Mouse (Mus musculus) forebrain, embryonic 16.5 days (tissue): ENCODE results near the gene Sorl1. TPM values are rescaled to one million over a fixed set of nuclear protein-coding genes. Genes with fewer than 3 reads are reported as not detected.

Experiments used
- ATAC-seq: fragments of 200-750 bp; cut with Nextera tagmentation; 2 replicates; pipeline ENCODE4 v1.8.0; 2017; ENCODE audit warnings: mild to moderate bottlenecking, moderate library complexity
- H3K27ac ChIP-seq: fragments of 300-500 bp; sonication (generic); 2 replicates; pipeline ENCODE4 v1.5.1; 2014; ENCODE audit warnings: low read length, control low read depth
- H3K27me3 ChIP-seq: fragments of 300-500 bp; sonication (generic); replicated peaks from 2 replicates; pipeline ENCODE4 v1.6.1; 2014; ENCODE audit warnings: low read length; ENCODE audit not compliant: control insufficient read depth, insufficient read depth
- H3K36me3 ChIP-seq: fragments of 300-500 bp; sonication (generic); 2 replicates; pipeline ENCODE4 v1.6.1; 2014; ENCODE audit not compliant: control insufficient read depth, insufficient read depth
- H3K4me1 ChIP-seq: fragments of 300-500 bp; sonication (generic); replicated peaks from 2 replicates; pipeline ENCODE4 v1.6.1; 2014; ENCODE audit warnings: low read length; ENCODE audit not compliant: control insufficient read depth, insufficient read depth
- H3K4me2 ChIP-seq: fragments of 300-500 bp; sonication (generic); 2 replicates; pipeline ENCODE4 v1.6.1; 2014; ENCODE audit warnings: mild to moderate bottlenecking, low read length, control low read depth
- H3K4me3 ChIP-seq: fragments of 300-500 bp; sonication (generic); replicated peaks from 2 replicates; pipeline ENCODE4 v1.5.1; 2014; ENCODE audit warnings: mild to moderate bottlenecking, low read length, control low read depth
- H3K9ac ChIP-seq: fragments of 300-500 bp; sonication (generic); replicated peaks from 2 replicates; pipeline ENCODE4 v1.6.1; 2014; ENCODE audit warnings: low read depth, low read length, control low read depth
- H3K9me3 ChIP-seq: fragments of 300-500 bp; sonication (generic); 2 replicates; pipeline ENCODE4 v1.6.1; 2016; ENCODE audit warnings: low read length; ENCODE audit not compliant: control insufficient read depth
- WGBS: fragments of 180-500 bp; shearing (Covaris S2); extraction: QIAGEN DNeasy Blood & Tissue Kit; methylation state at CpG from one replicate; pipeline ENCODE4 v1.1.7; 2014; 5-methylcytosine and 5-hydroxymethylcytosine counted together
- polyA plus RNA-seq: library from polyadenylated mRNA; unstranded; fragments of >200 nt; fragmentation: Nextera tagmentation; extraction: Ambion mirVana; gene quantifications from 2 replicates; pipeline ENCODE4 v1.2.1, GENCODE M21; 2015

Sorl1 gene
- polyA plus RNA-seq, 1 experiment from 2014 or later, result 14.6 TPM

- H3K4me3 ChIP-seq, result no peak overlapping the region
- 0 out of 2 replicates have a peak, but pooled peaks cover 5% of the 10 kb centered on the region for H3K36me3 ChIP-seq
- no peaks in the 10 kb centered on the region for H3K27me3 ChIP-seq
- no peak for ATAC-seq
- no peaks in the 10 kb centered on the region for H3K9me3 ChIP-seq
- no peak overlapping the region for H3K9ac ChIP-seq
- WGBS, result 96% methylated on average over 5 of the region's 5 CpGs
- H3K4me1 ChIP-seq, result 0 out of 2 replicates have a peak, but pooled peaks cover 2% of the 10 kb centered on the region
- H3K4me2 ChIP-seq, result no peak overlapping the region
- no peak overlapping the region for H3K27ac ChIP-seq
These were observed 130.3 kb downstream of the Sorl1 start for GRCm38 (mm10) chr9:41993821-41994220.

- 97% methylated on average over 5 of the region's 5 CpGs for WGBS
- no peak for ATAC-seq
- H3K9ac ChIP-seq, result no peak overlapping the region
- no peaks in the 10 kb centered on the region for H3K9me3 ChIP-seq
- H3K4me1 ChIP-seq, result 0 out of 2 replicates have a peak, but pooled peaks cover 2% of the 10 kb centered on the region
- no peak overlapping the region for H3K4me3 ChIP-seq
- H3K36me3 ChIP-seq, result 0 out of 2 replicates have a peak, but pooled peaks cover 8% of the 10 kb centered on the region
- H3K27ac ChIP-seq, result no peak overlapping the region
- H3K4me2 ChIP-seq, result no peak overlapping the region
- H3K27me3 ChIP-seq, result no peaks in the 10 kb centered on the region
These were observed 131.3 kb downstream of the Sorl1 start for GRCm38 (mm10) chr9:41992841-41993240.

DNA sequence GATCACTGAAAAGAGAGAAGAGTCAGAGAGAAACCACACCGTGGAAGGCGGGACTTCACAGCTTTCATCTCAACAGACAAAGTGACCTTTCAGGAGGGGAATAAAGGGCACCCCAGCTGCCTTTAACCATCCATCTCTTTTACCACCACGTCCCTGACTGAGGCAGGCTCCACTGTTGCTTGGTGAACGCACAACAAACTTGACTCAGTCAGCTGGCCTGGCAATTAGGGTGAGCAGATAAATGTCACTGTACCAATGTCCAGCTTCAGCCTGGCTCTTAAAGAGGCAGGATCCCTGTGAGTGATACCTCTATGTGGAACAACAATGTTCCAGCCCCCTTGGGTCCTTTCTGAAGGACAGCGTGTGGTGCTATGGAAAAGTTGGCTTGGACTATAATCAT, 138.5 kb downstream of the Sorl1 start:
- no peak for ATAC-seq
- Histone ChIP-seq H3K4me3 (no peak overlapping the region), H3K36me3 (0 out of 2 replicates have a peak, but pooled peaks cover 8% of the 10 kb centered on the region), H3K9me3 (no peaks in the 10 kb centered on the region), H3K27ac (no peak overlapping the region), H3K27me3 (no peaks in the 10 kb centered on the region), H3K4me2 (no peak overlapping the region), H3K9ac (no peak overlapping the region), H3K4me1 (no peaks in the 10 kb centered on the region)
- 65% methylated on average over 5 of the region's 5 CpGs for WGBS

- Histone ChIP-seq H3K9me3 (no peaks in the 10 kb centered on the region), H3K4me2 (no peak overlapping the region), H3K36me3 (0 out of 2 replicates have a peak, but pooled peaks cover 8% of the 10 kb centered on the region), H3K27me3 (no peaks in the 10 kb centered on the region), H3K4me3 (no peak overlapping the region), H3K9ac (no peak overlapping the region), H3K4me1 (no peaks in the 10 kb centered on the region), H3K27ac (no peak overlapping the region)
- ATAC-seq, result no peak
- WGBS, result 59% methylated on average over 9 of the region's 9 CpGs
These were observed 139.0 kb downstream of the Sorl1 start for GRCm38 (mm10) chr9:41985052-41985451.

DNA sequence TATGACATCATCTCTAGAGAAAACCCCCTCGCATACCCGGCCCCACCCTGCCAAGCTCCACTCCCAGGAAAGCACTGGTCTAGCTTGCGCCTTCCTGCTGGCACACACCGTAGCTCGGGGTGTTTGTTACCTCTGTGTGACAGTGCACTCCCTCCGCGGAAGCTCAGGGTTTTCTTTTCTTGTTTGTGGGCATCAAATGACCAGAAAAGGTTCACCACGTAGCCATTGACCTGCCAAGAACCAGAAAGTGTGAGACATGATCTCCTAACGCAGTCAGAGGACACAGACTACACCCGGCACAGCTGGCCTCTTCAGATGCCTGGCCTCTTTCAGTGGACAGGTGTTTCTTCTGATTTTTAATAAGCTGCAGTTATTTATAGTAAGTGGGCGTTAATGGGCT, 139.8 kb downstream of the Sorl1 start:
- H3K4me2 ChIP-seq, result no peak overlapping the region
- H3K27ac ChIP-seq, result no peak overlapping the region
- no peak overlapping the region for H3K9ac ChIP-seq
- ATAC-seq, result no peak
- 90% methylated on average over 11 of the region's 11 CpGs for WGBS
- 0 out of 2 replicates have a peak, but pooled peaks cover 8% of the 10 kb centered on the region for H3K36me3 ChIP-seq
- no peaks in the 10 kb centered on the region for H3K27me3 ChIP-seq
- no peak overlapping the region for H3K4me3 ChIP-seq
- H3K4me1 ChIP-seq, result no peaks in the 10 kb centered on the region
- no peaks in the 10 kb centered on the region for H3K9me3 ChIP-seq

DNA sequence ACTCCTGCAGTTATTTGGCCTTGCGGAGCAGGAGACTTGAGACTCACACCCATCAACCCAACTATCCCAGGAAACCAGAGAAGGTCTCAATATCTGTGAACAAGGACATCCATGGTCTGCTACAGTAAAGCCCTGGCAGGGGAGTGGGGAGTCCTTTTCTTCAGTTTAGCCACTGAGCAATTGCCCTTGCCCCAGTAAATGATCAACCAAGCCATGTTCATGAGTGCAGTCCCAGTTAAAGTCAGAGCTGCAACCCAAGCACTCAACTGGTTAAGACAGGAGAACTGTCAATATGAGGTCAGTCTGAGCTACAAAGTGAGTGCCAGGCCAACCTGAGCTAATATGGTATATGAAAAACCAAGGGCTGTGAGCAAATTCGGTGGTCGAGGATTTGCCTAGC, 140.8 kb downstream of the Sorl1 start:
- no peak for ATAC-seq
- Histone ChIP-seq H3K9ac (no peak overlapping the region), H3K27me3 (no peaks in the 10 kb centered on the region), H3K4me3 (no peak overlapping the region), H3K4me2 (no peak overlapping the region), H3K9me3 (no peaks in the 10 kb centered on the region), H3K36me3 (0 out of 2 replicates have a peak, but pooled peaks cover 3% of the 10 kb centered on the region), H3K4me1 (no peaks in the 10 kb centered on the region), H3K27ac (no peak overlapping the region)
- 93% methylated on average over 3 of the region's 3 CpGs for WGBS

DNA sequence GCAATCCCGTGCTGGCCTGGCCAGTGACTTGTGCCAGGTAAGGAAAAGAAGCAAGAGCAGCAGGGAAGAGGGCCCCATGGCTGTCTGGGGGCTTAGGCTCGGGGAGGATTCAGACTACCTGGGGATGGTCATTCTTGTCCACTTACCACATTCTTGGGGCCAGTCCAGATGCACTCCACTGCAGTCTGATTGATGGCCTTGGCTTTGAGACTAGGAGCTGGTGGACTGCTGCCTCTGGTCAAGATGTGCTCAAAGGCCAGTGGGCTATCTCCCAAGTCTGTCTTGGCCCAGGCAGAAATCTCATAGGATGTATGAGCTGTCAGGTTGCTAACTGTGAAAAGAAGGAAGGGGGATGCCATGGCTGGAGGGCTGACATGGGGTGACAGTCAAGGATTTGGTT, 141.3 kb downstream of the Sorl1 start:
- WGBS, result 72% methylated on average over 2 of the region's 2 CpGs
- Histone ChIP-seq H3K4me2 (no peak overlapping the region), H3K27ac (no peak overlapping the region), H3K9ac (no peak overlapping the region), H3K4me3 (no peak overlapping the region), H3K4me1 (no peaks in the 10 kb centered on the region), H3K27me3 (no peaks in the 10 kb centered on the region), H3K9me3 (peaks cover under 1% of the 10 kb centered on the region; the same call in 1 of the 2 replicates), H3K36me3 (0 out of 2 replicates have a peak, but pooled peaks cover 5% of the 10 kb centered on the region)
- no peak for ATAC-seq

DNA sequence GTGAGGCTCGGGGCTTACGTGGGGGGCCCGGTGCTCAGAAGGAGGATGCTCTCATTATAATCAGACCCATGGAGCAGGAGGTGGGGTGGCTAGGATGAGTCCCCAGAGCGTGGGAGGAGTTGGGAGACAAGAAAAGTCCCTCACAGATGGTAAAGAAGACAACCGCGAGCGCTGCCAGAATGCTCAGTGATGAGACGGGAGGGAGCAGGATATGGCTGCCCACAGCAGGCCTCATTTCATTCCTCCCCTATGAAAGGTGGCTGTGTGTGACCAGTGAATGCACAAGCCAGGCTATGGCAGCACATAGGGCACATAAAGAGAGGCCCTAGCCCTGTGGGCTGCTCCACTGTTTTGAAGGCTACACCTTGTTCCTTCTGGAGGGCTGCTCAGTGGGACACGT, 142.1 kb downstream of the Sorl1 start:
- no peaks in the 10 kb centered on the region for H3K4me1 ChIP-seq
- peaks cover 2% of the 10 kb centered on the region; the same call in 1 of the 2 replicates for H3K9me3 ChIP-seq
- no peaks in the 10 kb centered on the region for H3K27me3 ChIP-seq
- no peak for ATAC-seq
- no peak overlapping the region for H3K4me2 ChIP-seq
- H3K27ac ChIP-seq, result no peak overlapping the region
- WGBS, result 77% methylated on average over 9 of the region's 9 CpGs
- 0 out of 2 replicates have a peak, but pooled peaks cover 11% of the 10 kb centered on the region for H3K36me3 ChIP-seq
- H3K4me3 ChIP-seq, result no peak overlapping the region
- H3K9ac ChIP-seq, result no peak overlapping the region

- no peak overlapping the region for H3K9ac ChIP-seq
- H3K27me3 ChIP-seq, result no peaks in the 10 kb centered on the region
- no peak overlapping the region for H3K4me2 ChIP-seq
- 0 out of 2 replicates have a peak, but pooled peaks cover 14% of the 10 kb centered on the region for H3K36me3 ChIP-seq
- H3K4me3 ChIP-seq, result no peak overlapping the region
- H3K9me3 ChIP-seq, result peaks cover 2% of the 10 kb centered on the region; the same call in 1 of the 2 replicates
- WGBS, result 87% methylated on average over 4 of the region's 4 CpGs
- no peaks in the 10 kb centered on the region for H3K4me1 ChIP-seq
- no peak overlapping the region for H3K27ac ChIP-seq
- no peak for ATAC-seq
These were observed 142.8 kb downstream of the Sorl1 start for GRCm38 (mm10) chr9:41981306-41981705.

- Histone ChIP-seq H3K36me3 (0 out of 2 replicates have a peak, but pooled peaks cover 18% of the 10 kb centered on the region), H3K9ac (no peak overlapping the region), H3K4me3 (no peak overlapping the region), H3K4me2 (no peak overlapping the region), H3K27me3 (no peaks in the 10 kb centered on the region), H3K9me3 (peaks cover 2% of the 10 kb centered on the region; the same call in 1 of the 2 replicates), H3K4me1 (no peaks in the 10 kb centered on the region), H3K27ac (no peak overlapping the region)
- WGBS, result 87% methylated on average over 5 of the region's 5 CpGs
- no peak for ATAC-seq
These were observed 143.3 kb downstream of the Sorl1 start for GRCm38 (mm10) chr9:41980796-41981195.
